Mouse (Mus musculus): ENCODE results near the gene Kirrel3.

Kirrel3 gene

GRCm38 (mm10) chr9:34754523-34755097 lies 268.9 kb downstream of the Kirrel3 start:
- DNase-seq, result no peak

- DNase-seq, result no peak
These were observed 270.4 kb downstream of the Kirrel3 start for GRCm38 (mm10) chr9:34756055-34756454.

- DNase-seq, result no peak
These were observed 273.2 kb downstream of the Kirrel3 start for GRCm38 (mm10) chr9:34758925-34759324.

- no peak for DNase-seq
These were observed 274.8 kb downstream of the Kirrel3 start for GRCm38 (mm10) chr9:34760521-34760920.

GRCm38 (mm10) chr9:34766792-34767623 lies 281.3 kb downstream of the Kirrel3 start:
- DNase-seq, result no peak

GRCm38 (mm10) chr9:34768961-34769360 lies 283.3 kb downstream of the Kirrel3 start:
- no peak for DNase-seq

- DNase-seq, result no peak
These were observed 285.3 kb downstream of the Kirrel3 start for GRCm38 (mm10) chr9:34770951-34771350.

GRCm38 (mm10) chr9:34771401-34771800 lies 285.7 kb downstream of the Kirrel3 start:
- DNase-seq, result no peak

GRCm38 (mm10) chr9:34772022-34772437 lies 286.3 kb downstream of the Kirrel3 start:
- DNase-seq, result no peak

GRCm38 (mm10) chr9:34781356-34781755 lies 295.7 kb downstream of the Kirrel3 start:
- DNase-seq, result no peak

- no peak for DNase-seq
These were observed 302.2 kb downstream of the Kirrel3 start for GRCm38 (mm10) chr9:34787915-34788314.

- DNase-seq, result no peak
These were observed 309.5 kb downstream of the Kirrel3 start for GRCm38 (mm10) chr9:34795226-34795625.

GRCm38 (mm10) chr9:34797688-34798339 lies 312.1 kb downstream of the Kirrel3 start:
- no peak for DNase-seq

GRCm38 (mm10) chr9:34801662-34802061 lies 316.0 kb downstream of the Kirrel3 start:
- DNase-seq, result no peak

GRCm38 (mm10) chr9:34806854-34807253 lies 321.2 kb downstream of the Kirrel3 start:
- DNase-seq, result no peak

GRCm38 (mm10) chr9:34809993-34810513 lies 324.4 kb downstream of the Kirrel3 start:
- DNase-seq, result no peak

- DNase-seq, result no peak
These were observed 332.8 kb downstream of the Kirrel3 start for GRCm38 (mm10) chr9:34818325-34818976.

GRCm38 (mm10) chr9:34824358-34825088 lies 338.8 kb downstream of the Kirrel3 start:
- no peak for DNase-seq

GRCm38 (mm10) chr9:34825089-34825400 lies 339.4 kb downstream of the Kirrel3 start:
- DNase-seq, result no peak

GRCm38 (mm10) chr9:34825402-34826008 lies 339.8 kb downstream of the Kirrel3 start:
- no peak for DNase-seq

GRCm38 (mm10) chr9:34830696-34831095 lies 345.0 kb downstream of the Kirrel3 start:
- DNase-seq, result no peak

GRCm38 (mm10) chr9:34836801-34837200 lies 351.1 kb downstream of the Kirrel3 start:
- no peak for DNase-seq

All from kidney, adult 18-20 months (tissue).